Mouse (Mus musculus) embryonic facial prominence, embryonic 13.5 days (tissue): Measurements from ENCODE around the gene H2-DMa. TPM values are rescaled to one million over a fixed set of nuclear protein-coding genes. Genes with fewer than 3 reads are reported as not detected.

Experiments
- ATAC-seq: fragments of 200-750 bp; cut with Nextera tagmentation; 2 replicates; pipeline ENCODE4 v1.8.0; 2017; ENCODE audit warnings: low read depth; ENCODE audit not compliant: insufficient number of reproducible peaks, insufficient read depth, low FRiP score, low TSS enrichment
- H3K27ac ChIP-seq: fragments of 300-500 bp; sonication (generic); 2 replicates; pipeline ENCODE4 v1.5.1; 2015; ENCODE audit warnings: moderate library complexity, mild to moderate bottlenecking, inconsistent platforms
- H3K27me3 ChIP-seq: fragments of 300-500 bp; sonication (generic); 2 replicates; pipeline ENCODE4 v1.6.1; 2015; ENCODE audit warnings: mild to moderate bottlenecking, inconsistent platforms
- H3K36me3 ChIP-seq: fragments of 300-500 bp; sonication (generic); 2 replicates; pipeline ENCODE4 v1.6.1; 2015; ENCODE audit warnings: mild to moderate bottlenecking, inconsistent platforms
- H3K4me1 ChIP-seq: fragments of 300-500 bp; sonication (generic); 2 replicates; pipeline ENCODE4 v1.6.1; 2015; ENCODE audit warnings: inconsistent platforms
- H3K4me2 ChIP-seq: fragments of 300-500 bp; sonication (generic); 2 replicates; pipeline ENCODE4 v1.6.1; 2015; ENCODE audit warnings: moderate library complexity, mild to moderate bottlenecking, inconsistent platforms
- H3K4me3 ChIP-seq: fragments of 300-500 bp; sonication (generic); 2 replicates; pipeline ENCODE4 v1.5.1; 2015; ENCODE audit warnings: mild to moderate bottlenecking, inconsistent platforms
- H3K9ac ChIP-seq: fragments of 300-500 bp; sonication (generic); 2 replicates; pipeline ENCODE4 v1.6.1; 2015; ENCODE audit warnings: mild to moderate bottlenecking, inconsistent platforms
- H3K9me3 ChIP-seq: fragments of 300-500 bp; sonication (generic); 2 replicates; pipeline ENCODE4 v1.6.1; 2016; ENCODE audit warnings: inconsistent platforms
- WGBS: fragments of 180-500 bp; shearing (Covaris S2); methylation state at CpG from one replicate; pipeline ENCODE4 v1.1.7; 2015; ENCODE audit warnings: mixed read lengths; 5-methylcytosine and 5-hydroxymethylcytosine counted together
- polyA plus RNA-seq: library from polyadenylated mRNA; unstranded; fragments of >200 nt; fragmentation: Nextera tagmentation; extraction: Ambion mirVana; gene quantifications from 2 replicates; pipeline ENCODE4 v1.2.1, GENCODE M21; 2015

The H2-DMa gene
- polyA plus RNA-seq, 1 experiment from 2014 or later = 17.2 TPM

- Histone ChIP-seq H3K4me3 (peak overlapping the region; percentile 97), H3K4me2 (peak overlapping the region; percentile 92), H3K9ac (peak overlapping the region; percentile 98), H3K27me3 (no peaks in the 10 kb centered on the region), H3K36me3 (peaks cover 57% of the 10 kb centered on the region), H3K27ac (peak overlapping the region; percentile 100), H3K9me3 (no peaks in the 10 kb centered on the region), H3K4me1 (peaks cover 23% of the 10 kb centered on the region)
- no peak for ATAC-seq
- under 1% methylated on average over 57 of the region's 67 CpGs for WGBS
Measured at GRCm38 (mm10) chr17:34118113-34118872, 1.0 kb upstream of the H2-DMa start.

GRCm38 (mm10) chr17:34118873-34119248, 480 bp upstream of the H2-DMa start:
- WGBS = 0% methylated on average over 38 of the region's 38 CpGs
- H3K4me2 ChIP-seq = peak overlapping the region; percentile 92
- ATAC-seq = peak; percentile 15
- peak overlapping the region; percentile 100 for H3K27ac ChIP-seq
- peaks cover 51% of the 10 kb centered on the region for H3K36me3 ChIP-seq
- peaks cover 28% of the 10 kb centered on the region for H3K4me1 ChIP-seq
- H3K9me3 ChIP-seq = no peaks in the 10 kb centered on the region
- H3K27me3 ChIP-seq = no peaks in the 10 kb centered on the region
- peak overlapping the region; percentile 97 for H3K4me3 ChIP-seq
- H3K9ac ChIP-seq = peak overlapping the region; percentile 98

GRCm38 (mm10) chr17:34120180-34120723, 911 bp downstream of the H2-DMa start:
- ATAC-seq = peak; percentile 7; the same call in 1 of the 2 replicates

DNA sequence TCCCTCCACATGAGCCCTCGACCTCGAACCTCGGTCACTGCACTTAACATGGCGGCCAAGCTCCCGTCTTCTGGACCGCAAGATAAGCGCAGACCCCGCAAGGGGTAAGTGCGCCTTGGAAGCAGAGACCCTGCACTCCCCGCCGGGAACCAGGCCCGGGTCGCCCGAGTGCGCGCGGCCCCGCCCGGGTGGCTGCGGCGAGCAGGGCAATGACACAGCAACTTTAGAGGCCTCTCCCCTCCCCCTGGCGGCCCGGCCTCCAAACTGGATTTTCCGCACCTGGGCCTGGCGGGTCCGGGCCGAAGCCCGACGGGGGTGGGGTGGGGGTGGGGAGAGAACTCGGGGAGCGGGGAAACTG, 1.5 kb downstream of the H2-DMa start:
- no peaks in the 10 kb centered on the region for H3K9me3 ChIP-seq
- peak overlapping the region; percentile 97 for H3K4me3 ChIP-seq
- H3K4me1 ChIP-seq = peaks cover 29% of the 10 kb centered on the region
- peak; percentile 13 for ATAC-seq
- WGBS = under 1% methylated on average over 31 of the region's 31 CpGs
- peak overlapping the region; percentile 100 for H3K27ac ChIP-seq
- H3K36me3 ChIP-seq = peaks cover 36% of the 10 kb centered on the region
- peak overlapping the region; percentile 92 for H3K4me2 ChIP-seq
- H3K27me3 ChIP-seq = no peaks in the 10 kb centered on the region
- H3K9ac ChIP-seq = peak overlapping the region; percentile 98

More at GRCm38 (mm10) chr17:34120180-34120723, 911 bp downstream of the H2-DMa start:
- peaks cover 37% of the 10 kb centered on the region for H3K36me3 ChIP-seq
- peaks cover 30% of the 10 kb centered on the region for H3K4me1 ChIP-seq
- peak overlapping the region; percentile 98 for H3K9ac ChIP-seq
- H3K4me3 ChIP-seq = peak overlapping the region; percentile 97
- under 1% methylated on average over 38 of the region's 42 CpGs for WGBS
- no peaks in the 10 kb centered on the region for H3K27me3 ChIP-seq
- H3K27ac ChIP-seq = peak overlapping the region; percentile 100
- no peaks in the 10 kb centered on the region for H3K9me3 ChIP-seq
- H3K4me2 ChIP-seq = peak overlapping the region; percentile 92

DNA sequence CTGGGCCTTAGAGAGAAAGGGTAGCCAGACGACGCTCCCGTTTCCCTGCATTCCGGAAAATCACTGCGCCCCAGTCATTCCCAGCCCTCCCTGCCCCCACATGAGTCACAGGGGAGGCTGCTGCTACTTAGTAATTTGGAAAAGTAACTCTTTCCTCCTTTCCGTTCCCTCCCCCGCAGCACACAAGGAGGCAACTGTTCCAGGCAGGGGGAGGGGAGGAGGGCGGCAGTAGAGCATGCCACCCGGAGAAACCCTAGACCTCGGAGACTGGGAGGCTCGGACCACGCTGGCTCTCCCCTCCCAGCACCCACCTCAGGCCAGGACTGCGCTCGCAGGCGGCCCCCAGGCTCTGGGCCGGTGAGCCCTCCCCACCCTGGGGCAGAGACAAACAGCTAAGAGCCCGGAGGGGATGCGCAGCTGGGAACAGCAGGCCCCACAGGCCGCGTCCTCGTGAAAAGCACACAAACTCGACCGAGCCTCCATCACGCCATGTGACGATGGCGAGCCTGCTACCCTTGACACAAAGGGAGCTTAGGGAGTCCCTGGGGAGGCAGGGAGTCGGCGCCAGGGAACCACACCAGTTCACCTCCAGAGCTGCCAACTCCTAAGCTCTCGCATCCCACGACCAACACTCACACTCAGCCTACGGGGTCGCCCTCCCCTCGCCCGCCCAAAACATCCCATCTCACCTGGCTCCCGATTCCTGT, 2.0 kb downstream of the H2-DMa start:
- no peaks in the 10 kb centered on the region for H3K9me3 ChIP-seq
- H3K9ac ChIP-seq = peak overlapping the region; percentile 98
- peak overlapping the region; percentile 100 for H3K27ac ChIP-seq
- H3K36me3 ChIP-seq = peaks cover 34% of the 10 kb centered on the region
- no peaks in the 10 kb centered on the region for H3K27me3 ChIP-seq
- peak overlapping the region; percentile 92 for H3K4me2 ChIP-seq
- H3K4me3 ChIP-seq = peak overlapping the region; percentile 97
- under 1% methylated on average over 34 of the region's 35 CpGs for WGBS
- peaks cover 27% of the 10 kb centered on the region for H3K4me1 ChIP-seq
- ATAC-seq = peak; percentile 52

GRCm38 (mm10) chr17:34121879-34122187, 2.5 kb downstream of the H2-DMa start:
- no peak for ATAC-seq

GRCm38 (mm10) chr17:34122188-34122984, 3.0 kb downstream of the H2-DMa start, which contains the start of gene Brd2:
Gene Brd2, minus strand, starts transcription at chr17:34122634.
- H3K4me2 ChIP-seq = peak within 1 kb of the TSS; percentile 92
- WGBS = under 1% methylated on average over 69 of the region's 75 CpGs
- peak; percentile 63 for ATAC-seq

More at GRCm38 (mm10) chr17:34121879-34122187, 2.5 kb downstream of the H2-DMa start:
- peaks cover 26% of the 10 kb centered on the region for H3K4me1 ChIP-seq
- H3K27me3 ChIP-seq = no peaks in the 10 kb centered on the region
- H3K4me2 ChIP-seq = peak overlapping the region; percentile 92
- H3K27ac ChIP-seq = peak overlapping the region; percentile 100
- H3K36me3 ChIP-seq = peaks cover 31% of the 10 kb centered on the region
- H3K9me3 ChIP-seq = no peaks in the 10 kb centered on the region
- peak overlapping the region; percentile 98 for H3K9ac ChIP-seq
- 0% methylated on average over 10 of the region's 10 CpGs for whole genome bisulfite sequencing
- peak overlapping the region; percentile 97 for H3K4me3 ChIP-seq

DNA sequence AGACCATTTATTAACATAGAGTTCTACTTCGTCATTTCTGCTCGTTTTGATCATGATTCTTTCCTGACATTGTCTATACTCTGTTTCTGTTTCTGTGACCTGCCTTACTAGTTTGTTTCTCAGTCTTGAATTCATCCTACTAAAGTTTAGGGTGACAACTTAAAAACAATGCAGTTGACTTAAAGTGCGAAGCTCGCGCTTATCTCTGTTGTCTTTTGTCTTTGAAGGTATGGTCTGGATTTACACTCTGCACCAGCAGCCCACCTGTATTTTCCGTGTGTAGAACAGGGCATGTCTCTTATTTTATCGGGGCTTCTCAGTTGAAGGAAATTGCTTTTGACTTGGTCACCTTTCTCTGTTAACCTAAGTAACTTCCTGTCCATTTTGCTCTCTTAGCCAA, 3.8 kb downstream of the H2-DMa start:
- Histone ChIP-seq H3K4me1 (peaks cover 35% of the 10 kb centered on the region), H3K9me3 (no peaks in the 10 kb centered on the region), H3K36me3 (peaks cover 19% of the 10 kb centered on the region), H3K9ac (peak overlapping the region; percentile 98), H3K27ac (peak overlapping the region; percentile 100), H3K4me3 (peak overlapping the region; percentile 97), H3K4me2 (peak overlapping the region; percentile 92), H3K27me3 (no peaks in the 10 kb centered on the region)
- WGBS = under 1% methylated on average over 7 of the region's 7 CpGs
- no peak for ATAC-seq

More at GRCm38 (mm10) chr17:34122188-34122984, 3.0 kb downstream of the H2-DMa start, which contains the start of gene Brd2:
- H3K4me1 ChIP-seq = peaks cover 28% of the 10 kb centered on the region
- peak within 1 kb of the TSS; percentile 100 for H3K27ac ChIP-seq
- no peaks in the 10 kb centered on the region for H3K27me3 ChIP-seq
- H3K36me3 ChIP-seq = peaks cover 26% of the 10 kb centered on the region
- peak within 1 kb of the TSS; percentile 97 for H3K4me3 ChIP-seq
- peak within 1 kb of the TSS; percentile 98 for H3K9ac ChIP-seq
- H3K9me3 ChIP-seq = no peaks in the 10 kb centered on the region

GRCm38 (mm10) chr17:34123518-34123917, 4.2 kb downstream of the H2-DMa start:
- 3% methylated on average over 2 of the region's 2 CpGs for WGBS
- Histone ChIP-seq H3K27ac (peak overlapping the region; percentile 100), H3K9me3 (no peaks in the 10 kb centered on the region), H3K9ac (peak overlapping the region; percentile 98), H3K4me3 (peak overlapping the region; percentile 97), H3K4me2 (peak overlapping the region; percentile 92), H3K36me3 (peaks cover 14% of the 10 kb centered on the region), H3K27me3 (no peaks in the 10 kb centered on the region), H3K4me1 (peaks cover 39% of the 10 kb centered on the region)
- ATAC-seq = no peak

GRCm38 (mm10) chr17:34124649-34125048, 5.3 kb downstream of the H2-DMa start:
- Histone ChIP-seq H3K9me3 (no peaks in the 10 kb centered on the region), H3K4me2 (no peak overlapping the region; the same call in 1 of the 2 replicates), H3K27me3 (no peaks in the 10 kb centered on the region), H3K27ac (no peak overlapping the region), H3K4me3 (no peak overlapping the region), H3K4me1 (peaks cover 50% of the 10 kb centered on the region), H3K9ac (no peak overlapping the region), H3K36me3 (0 out of 2 replicates have a peak, but pooled peaks cover 9% of the 10 kb centered on the region)
- ATAC-seq = no peak
- WGBS = 83% methylated on average over 6 of the region's 6 CpGs
